Mouse (Mus musculus) embryonic fibroblast, embryonic 13.5 days (primary cell): Measurements from ENCODE around the gene Arhgap6.

Experiments
- CTCF ChIP-seq: IDR thresholded peaks from 2 replicates; pipeline ENCODE4 v1.5.1; 2011; ENCODE audit warnings: mild to moderate bottlenecking, control low read depth, low read length, moderate library complexity, borderline replicate concordance; ENCODE audit not compliant: insufficient read depth
- POLR2A ChIP-seq: IDR thresholded peaks from 2 replicates; pipeline ENCODE4 v1.6.1; 2011; ENCODE audit warnings: low read depth, mild to moderate bottlenecking, control low read depth, low read length, moderate library complexity

DNA sequence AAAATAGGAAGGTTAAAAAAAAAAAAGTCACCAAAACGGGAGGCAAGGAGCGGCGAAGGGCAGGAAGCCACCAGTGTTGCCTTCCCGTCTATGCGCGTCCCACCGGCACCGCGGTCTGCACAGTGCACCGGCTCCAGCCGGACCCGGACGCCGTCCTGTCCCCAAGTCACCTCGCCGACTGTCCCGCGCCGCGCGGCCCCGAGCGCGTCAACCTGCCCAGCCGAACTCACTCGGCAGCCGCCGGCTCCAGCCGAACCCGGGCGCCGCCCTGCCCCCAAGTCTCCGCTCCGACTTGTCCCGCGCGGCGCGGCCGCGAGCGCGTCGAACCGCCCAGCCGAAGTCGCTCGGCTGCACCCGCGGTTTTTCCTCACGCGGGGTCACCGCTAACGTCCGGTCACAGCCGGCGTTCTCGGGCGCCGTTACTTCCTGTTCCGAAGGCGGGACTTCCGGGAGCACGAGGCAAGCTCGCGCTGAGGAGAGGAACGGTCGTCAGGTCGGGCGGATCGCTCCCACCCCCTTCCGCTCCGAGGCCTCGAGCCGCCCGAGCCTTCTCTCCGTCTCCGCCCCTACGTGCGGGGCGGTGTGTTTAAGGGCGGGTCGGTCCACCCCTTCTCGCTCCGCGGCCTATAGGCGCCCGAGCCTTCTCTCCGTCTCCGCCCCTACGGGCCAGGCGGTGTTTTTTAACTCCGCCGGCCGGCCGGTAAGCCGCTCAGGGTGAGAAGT is 525.2 kb downstream of the Arhgap6 start, which contains the start of gene Hccs:
- TF ChIP-seq CTCF (no peak), POLR2A (peak; percentile 40; the same call in 1 of the 2 replicates)
